Mouse (Mus musculus) neutrophil, adult 65 days (primary cell): Measurements from ENCODE around the gene Psmc3. TPM values are rescaled to one million over a fixed set of nuclear protein-coding genes. Genes with fewer than 3 reads are reported as not detected.

Experiments
- total RNA-seq: library from RNA; stranded (reverse); gene quantifications from 2 replicates; pipeline ENCODE4 v1.2.4, GENCODE M21; 2023

The Psmc3 gene
- total RNA-seq, result 102 and 117 TPM in 2 replicates

DNA sequence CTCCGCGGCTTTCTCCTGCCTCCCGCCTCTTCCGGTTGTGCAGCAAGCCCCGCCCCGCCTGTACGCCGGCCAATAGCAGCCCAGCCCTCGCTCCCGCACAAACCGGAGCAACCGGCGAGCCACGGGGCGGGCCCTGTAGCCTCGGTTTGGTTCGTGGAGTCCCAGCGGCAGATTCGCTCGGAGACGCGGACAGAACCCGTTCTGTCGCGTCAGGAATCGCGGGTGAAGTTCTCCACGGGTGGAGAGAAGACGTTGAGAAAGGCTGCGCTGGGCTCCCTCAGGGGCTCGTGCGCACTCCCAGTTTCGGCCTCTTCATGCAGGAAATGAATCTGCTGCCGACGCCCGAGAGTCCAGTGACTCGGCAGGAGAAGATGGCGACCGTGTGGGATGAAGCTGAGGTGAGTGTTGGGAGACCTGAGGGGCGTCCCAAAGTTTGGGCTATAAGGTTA is at the start of gene Psmc3:
Psmc3 (plus strand) TSS at position 76 of the 449 bp plus-strand sequence.

DNA sequence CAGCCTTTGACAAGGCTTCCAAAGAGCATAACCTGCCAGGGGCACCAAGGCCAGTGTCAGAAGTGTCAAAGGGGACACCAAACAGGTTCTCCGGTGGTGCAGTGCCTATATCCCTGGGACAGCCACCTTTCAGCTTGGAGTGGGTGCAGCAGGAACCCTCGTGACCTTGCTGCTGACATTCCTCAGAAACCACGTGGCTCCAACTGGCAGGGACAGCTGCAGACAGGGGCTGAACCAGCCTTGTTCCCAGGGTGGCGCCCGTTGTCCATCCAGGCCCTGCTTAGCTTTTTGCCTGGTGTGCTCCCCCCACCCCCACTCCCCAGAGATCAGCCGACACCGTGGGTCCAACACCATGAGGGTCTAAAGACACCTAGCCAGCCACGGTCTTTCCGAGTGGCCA is 18.4 kb upstream of the Psmc3 start, which contains the start of gene Rapsn:
Rapsn (plus strand) TSS at position 236 of the 400 bp plus-strand sequence.

DNA sequence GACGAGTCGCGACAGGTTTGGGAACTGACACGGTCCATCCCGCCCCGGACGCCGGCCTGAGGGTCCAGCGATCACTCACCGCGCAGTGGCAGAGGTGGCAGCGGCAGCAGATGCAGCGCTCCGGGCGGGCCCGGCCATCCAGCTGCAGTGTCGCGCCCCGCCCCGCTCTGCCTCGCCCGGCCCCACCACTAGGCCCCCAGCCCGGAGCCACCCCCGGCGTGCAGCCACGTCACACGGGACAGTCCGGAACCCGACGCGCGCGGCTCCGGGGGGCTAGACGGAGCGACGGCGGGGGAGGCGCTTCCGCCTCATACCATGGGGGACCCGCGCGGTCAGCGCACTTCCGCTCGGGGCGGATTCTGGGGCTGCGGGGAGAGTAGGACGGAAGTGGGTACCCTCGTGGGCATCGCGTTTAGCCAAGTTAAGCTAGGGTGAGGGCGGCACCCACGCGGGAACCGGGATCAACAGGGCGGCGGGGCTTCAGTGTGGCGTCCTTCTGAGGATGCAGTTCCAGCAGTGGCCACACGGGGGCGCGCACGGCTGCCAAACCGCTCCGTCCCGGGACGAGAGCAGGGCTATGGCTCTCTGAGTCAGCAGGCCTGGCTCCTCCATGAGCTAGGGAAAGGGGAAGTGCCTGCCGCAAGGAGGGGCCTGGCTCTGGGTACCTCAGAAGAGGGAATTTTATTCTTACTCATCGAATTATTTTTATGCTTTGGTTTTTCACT is 16.4 kb downstream of the Psmc3 start, which contains the start of gene Slc39a13:
Slc39a13 (minus strand) TSS at position 342 of the 725 bp plus-strand sequence.

DNA sequence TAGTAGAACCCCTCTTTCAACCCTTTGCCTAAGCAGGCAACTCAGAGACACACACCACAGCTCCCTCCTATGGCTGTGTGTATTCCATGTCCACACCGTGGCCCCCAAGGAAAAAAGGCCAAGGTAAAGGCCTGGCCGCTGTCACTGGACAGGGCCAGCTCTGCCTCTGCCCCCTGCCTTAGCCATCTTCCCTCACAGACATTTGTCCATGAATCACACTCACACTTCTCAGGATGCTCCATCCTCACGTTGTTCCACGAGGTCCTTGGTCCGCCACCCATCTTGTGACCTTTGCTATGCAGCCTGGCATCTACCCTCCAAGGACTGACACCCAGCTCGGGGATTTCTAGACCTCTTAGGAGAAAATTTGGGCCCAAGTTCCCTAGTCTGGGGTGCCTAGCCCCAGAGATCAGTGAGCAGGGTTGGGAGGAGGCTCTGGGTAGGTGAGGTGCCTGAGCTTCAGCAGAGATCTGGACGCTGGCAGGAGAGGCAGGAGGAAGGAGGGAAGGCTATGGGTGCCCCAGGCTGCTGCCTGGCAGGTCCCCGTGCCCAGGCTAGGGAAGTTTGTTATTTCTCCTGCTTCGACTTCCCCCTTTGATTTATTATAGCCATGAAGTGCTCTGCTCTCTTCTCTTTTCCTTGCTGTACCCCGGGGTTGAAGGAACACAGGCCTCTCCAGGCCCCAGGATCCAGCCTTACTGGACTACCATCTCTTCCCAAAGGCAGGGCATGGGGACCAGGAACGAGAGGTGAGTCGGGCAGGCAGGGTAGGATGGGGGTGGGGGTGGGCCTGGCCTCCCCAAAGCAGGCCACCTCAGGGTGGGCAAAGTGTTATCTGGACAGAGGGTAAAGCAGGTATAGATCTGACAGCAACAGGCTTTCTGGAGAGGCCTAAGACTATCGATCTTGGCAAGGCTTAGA is 28.2 kb downstream of the Psmc3 start, which contains the start of gene Spi1:
Spi1 (plus strand) TSS at position 616 of the 921 bp plus-strand sequence.

Other genes with a start within 250 kb of the Psmc3 start
- 69.2 and 76.2 TPM in 2 replicates for gene Mtch2, start 206.9 kb upstream of the Psmc3 start, total RNA-seq
- gene C1qtnf4, start 168.1 kb upstream of the Psmc3 start, total RNA-seq, result not detected in 2 replicates
- gene Kbtbd4, start 149.3 kb upstream of the Psmc3 start, total RNA-seq, result 14.4 and 19.7 TPM in 2 replicates
- 46.2 and 55.8 TPM in 2 replicates for gene Ndufs3, start 149.2 kb upstream of the Psmc3 start, total RNA-seq
- 29.6 and 40.1 TPM in 2 replicates for gene Celf1, start 113.6 kb upstream of the Psmc3 start, total RNA-seq
- 0.44 and 0.64 TPM in 2 replicates for gene Rapsn, start 18.4 kb upstream of the Psmc3 start, total RNA-seq
- gene Slc39a13, start 16.4 kb downstream of the Psmc3 start, total RNA-seq, result 21.4 and 23.5 TPM in 2 replicates
- gene Spi1, start 28.4 kb downstream of the Psmc3 start, total RNA-seq, result 494 and 571 TPM in 2 replicates
- gene Mybpc3, start 64.1 kb downstream of the Psmc3 start, total RNA-seq, result 2.2 and 2.8 TPM in 2 replicates
- gene Madd, start 129.8 kb downstream of the Psmc3 start, total RNA-seq, result 42.8 and 60.3 TPM in 2 replicates
- 0.59 and 0.76 TPM in 2 replicates for gene Nr1h3, start 148.8 kb downstream of the Psmc3 start, total RNA-seq
- 13.5 and 16.4 TPM in 2 replicates for gene Acp2, start 148.9 kb downstream of the Psmc3 start, total RNA-seq
- gene Ddb2, start 183.0 kb downstream of the Psmc3 start, total RNA-seq, result 6.6 and 9.3 TPM in 2 replicates
- gene Pacsin3, start 201.9 kb downstream of the Psmc3 start, total RNA-seq, result not detected in 2 replicates
- gene Arfgap2, start 211.0 kb downstream of the Psmc3 start, total RNA-seq, result 108 and 148 TPM in 2 replicates